Mouse (Mus musculus) cortical plate, adult 2 months (tissue): ENCODE measurements around the gene Atp23. TPM values are rescaled to one million over a fixed set of nuclear protein-coding genes. Genes with fewer than 3 reads are reported as not detected.

ENCODE experiments used
- H3K27ac ChIP-seq: fragments of 200-500 bp; 2 replicates; pipeline ENCODE4 v1.5.1; 2012; ENCODE audit warnings: low read length, control low read depth, inconsistent platforms; ENCODE audit not compliant: insufficient read depth
- H3K4me1 ChIP-seq: fragments of 200-500 bp; 2 replicates; pipeline ENCODE4 v1.6.1; 2011; ENCODE audit warnings: low read length; ENCODE audit not compliant: control insufficient read depth, insufficient read depth
- H3K4me3 ChIP-seq: fragments of 200-500 bp; 2 replicates; pipeline ENCODE4 v1.5.1; 2011; ENCODE audit warnings: mild to moderate bottlenecking, low read length, control low read depth; ENCODE audit not compliant: insufficient read depth
- CTCF ChIP-seq: fragments of 200-500 bp; IDR thresholded peaks from 2 replicates; pipeline ENCODE4 v1.5.1; 2011; ENCODE audit warnings: mild to moderate bottlenecking, control low read depth, low read length; ENCODE audit not compliant: insufficient read depth; ENCODE audit errors: extremely low read depth
- POLR2A ChIP-seq: fragments of 200-500 bp; IDR thresholded peaks from 2 replicates; pipeline ENCODE4 v1.6.1; 2011; ENCODE audit warnings: mild to moderate bottlenecking, low read length, control low read depth; ENCODE audit not compliant: insufficient read depth; ENCODE audit errors: extremely low read depth
- polyA plus RNA-seq: library from polyadenylated mRNA; depleted of rRNA; stranded (reverse); fragments of >200 nt; gene quantifications from 2 replicates; pipeline ENCODE4 v1.2.3, GENCODE M21; 2012

Atp23 gene
- polyA plus RNA-seq, 1 experiment = 10.4 TPM

- Histone ChIP-seq H3K27ac (no peak overlapping the region), H3K4me1 (no peaks in the 10 kb centered on the region), H3K4me3 (no peak overlapping the region)
- TF ChIP-seq CTCF (no peak), POLR2A (no peak)
These were observed 13.1 kb upstream of the Atp23 start for GRCm38 (mm10) chr10:126914288-126914687.

- H3K27ac ChIP-seq = no peak overlapping the region
- TF ChIP-seq CTCF (no peak), POLR2A (no peak)
- 0 out of 2 replicates have a peak, but pooled peaks cover 2% of the 10 kb centered on the region for H3K4me1 ChIP-seq
- H3K4me3 ChIP-seq = no peak overlapping the region
These were observed 10.3 kb upstream of the Atp23 start for GRCm38 (mm10) chr10:126911479-126911878.

- Histone ChIP-seq H3K4me3 (no peak overlapping the region), H3K4me1 (0 out of 2 replicates have a peak, but pooled peaks cover 2% of the 10 kb centered on the region), H3K27ac (no peak overlapping the region)
- TF ChIP-seq POLR2A (no peak), CTCF (no peak)
These were observed 5.7 kb upstream of the Atp23 start for GRCm38 (mm10) chr10:126906811-126907210.

GRCm38 (mm10) chr10:126905650-126906075 lies 4.5 kb upstream of the Atp23 start:
- TF ChIP-seq POLR2A (peak; percentile 91), CTCF (no peak)
- Histone ChIP-seq H3K27ac (peak overlapping the region; percentile 62; the same call in 1 of the 2 replicates), H3K4me3 (peak overlapping the region; percentile 58), H3K4me1 (peaks cover 2% of the 10 kb centered on the region; the same call in 1 of the 2 replicates)

GRCm38 (mm10) chr10:126905086-126905485 lies 3.9 kb upstream of the Atp23 start:
- peak overlapping the region; percentile 58; the same call in 1 of the 2 replicates for H3K4me3 ChIP-seq
- TF ChIP-seq CTCF = no peak
- TF ChIP-seq POLR2A = no peak
- H3K4me1 ChIP-seq = peaks cover 2% of the 10 kb centered on the region; the same call in 1 of the 2 replicates
- no peak overlapping the region for H3K27ac ChIP-seq

GRCm38 (mm10) chr10:126904221-126904620 lies 3.1 kb upstream of the Atp23 start:
- no peak overlapping the region for H3K27ac ChIP-seq
- H3K4me3 ChIP-seq = no peak overlapping the region
- TF ChIP-seq CTCF (no peak), POLR2A (no peak)
- H3K4me1 ChIP-seq = peaks cover 3% of the 10 kb centered on the region; the same call in 1 of the 2 replicates

- TF ChIP-seq CTCF (no peak), POLR2A (no peak)
- Histone ChIP-seq H3K4me3 (peak overlapping the region; percentile 47), H3K4me1 (peaks cover 2% of the 10 kb centered on the region; the same call in 1 of the 2 replicates), H3K27ac (no peak overlapping the region)
These were observed 311 bp upstream of the Atp23 start for GRCm38 (mm10) chr10:126901488-126901843.

GRCm38 (mm10) chr10:126895891-126896290 lies 5.3 kb downstream of the Atp23 start:
- peaks cover 2% of the 10 kb centered on the region; the same call in 1 of the 2 replicates for H3K4me1 ChIP-seq
- no peak overlapping the region for H3K27ac ChIP-seq
- no peak for TF ChIP-seq POLR2A
- TF ChIP-seq CTCF = no peak
- no peak overlapping the region for H3K4me3 ChIP-seq

- Histone ChIP-seq H3K27ac (no peak overlapping the region), H3K4me3 (no peak overlapping the region), H3K4me1 (no peaks in the 10 kb centered on the region)
- TF ChIP-seq CTCF (no peak), POLR2A (no peak)
These were observed 7.1 kb downstream of the Atp23 start for GRCm38 (mm10) chr10:126894061-126894460.

- Histone ChIP-seq H3K4me1 (no peaks in the 10 kb centered on the region), H3K4me3 (no peak overlapping the region), H3K27ac (no peak overlapping the region)
- TF ChIP-seq CTCF = no peak
- TF ChIP-seq POLR2A = no peak
These were observed 8.0 kb downstream of the Atp23 start for GRCm38 (mm10) chr10:126893145-126893544.
